Comparison of ENCODE assay signal across 26 mouse cellular contexts in the genomic region with DNA sequence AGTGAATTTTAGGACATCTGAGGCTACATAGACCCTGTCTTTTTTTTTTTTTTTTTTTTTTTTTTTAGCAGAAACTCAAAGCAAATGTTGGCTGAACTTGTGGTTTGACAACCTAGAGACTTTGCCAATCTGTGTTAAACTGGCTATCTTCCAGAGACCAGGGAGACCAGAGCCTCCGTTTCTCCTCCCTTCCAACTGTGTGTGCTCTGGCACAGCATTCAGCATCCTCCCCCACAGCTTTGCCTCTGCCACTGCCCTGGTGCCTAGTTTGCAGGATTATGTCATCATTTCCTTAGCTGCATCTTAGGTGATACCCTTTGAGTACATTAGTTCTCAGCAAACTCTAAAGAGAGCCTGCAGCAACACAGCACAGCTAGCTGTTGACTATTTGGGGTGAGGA. TPM values are rescaled to one million over a fixed set of nuclear protein-coding genes. Genes with fewer than 3 reads are reported as not detected.
DNase-seq lines count a peak whose midpoint lies in the region; ATAC-seq and TF ChIP-seq lines count a peak whose summit lies in the region.
"Had no signal": no experiment of that assay in that cellular context is flagged by ENCODE, and none has a peak within 500 bp of the region (broad histone marks: within the 10 kb centered on the region; RNA-seq: fewer than 3 reads in every experiment).

No protein-coding gene starts in this region.

- DNase-seq in cerebellum, postnatal 25 days, result peak; percentile 11 to 16
- no peak for DNase-seq in cerebellum, adult 8-10 months
- peak; percentile 91 for DNase-seq in liver, adult 2 months (ENCODE audit: extremely low read depth, low read depth, low spot score)
- DNase-seq in MN1 (ENCODE audit: low spot score), result peak; percentile 55
- DNase-seq in right cerebral cortex, postnatal 36 days (ENCODE audit: low spot score in 2 of 2), result no peak
- DNase-seq: adrenal gland, postnatal 25 days; gastrocnemius, postnatal 25 days; heart, adult 2 months; kidney, adult 8-10 months; right cerebral cortex, adult 18-20 months had no signal

- TF ChIP-seq POLR2A in liver, adult 2 months (IDR thresholded peaks at IDR 0.05; ENCODE audit: extremely low read depth, insufficient read depth, low read length), result no peak

- H3K4me3 ChIP-seq in liver, adult 2 months (ENCODE audit: insufficient read depth, low read depth, low read length), result no peak overlapping the region
- H3K4me3 ChIP-seq in liver, embryonic 12.5 days, result no peak overlapping the region
- no peak overlapping the region for H3K4me3 ChIP-seq in intestine, postnatal 0 days (ENCODE audit: low read depth, low read length)
- H3K4me3 ChIP-seq: embryonic facial prominence, embryonic 15.5 days; forebrain, embryonic 10.5 days; heart, adult 2 months; heart, embryonic 15.5 days; midbrain, embryonic 12.5 days; neural tube, embryonic 13.5 days had no signal

- H3K9ac ChIP-seq in liver, adult 2 months (ENCODE audit: low read depth, low read length), result no peak overlapping the region
- H3K9ac ChIP-seq in liver, embryonic 12.5 days, result no peak overlapping the region
- H3K9ac ChIP-seq in intestine, postnatal 0 days (ENCODE audit: low read depth, low read length), result no peak overlapping the region
- H3K9ac ChIP-seq: embryonic facial prominence, embryonic 15.5 days; heart, embryonic 15.5 days; liver, embryonic 14.5 days; midbrain, embryonic 12.5 days; neural tube, embryonic 13.5 days had no signal

- no peak overlapping the region for H3K27ac ChIP-seq in liver, adult 2 months (replicated peaks; ENCODE audit: insufficient read depth, low read depth, low read length)
- H3K27ac ChIP-seq in liver, embryonic 12.5 days, result no peak overlapping the region
- H3K27ac ChIP-seq in intestine, postnatal 0 days (ENCODE audit: low read depth, low read length), result no peak overlapping the region
- H3K27ac ChIP-seq: embryonic facial prominence, embryonic 15.5 days; forebrain, embryonic 10.5 days; heart, adult 2 months; heart, embryonic 15.5 days; liver, embryonic 14.5 days; midbrain, embryonic 12.5 days; neural tube, embryonic 13.5 days had no signal

- H3K4me1 ChIP-seq in liver, adult 2 months (ENCODE audit: control insufficient read depth, insufficient read depth, low read length), result peaks cover 21% of the 10 kb centered on the region
- peaks cover 33% of the 10 kb centered on the region for H3K4me1 ChIP-seq in liver, embryonic 12.5 days
- peaks cover 13% of the 10 kb centered on the region; the same call in 1 of the 2 replicates for H3K4me1 ChIP-seq in intestine, postnatal 0 days (replicated peaks; ENCODE audit: control insufficient read depth, insufficient read depth, low read length)

- no peaks in the 10 kb centered on the region for H3K9me3 ChIP-seq in liver, embryonic 12.5 days (replicated peaks)
- no peaks in the 10 kb centered on the region for H3K9me3 ChIP-seq in intestine, postnatal 0 days (ENCODE audit: control insufficient read depth)
- H3K9me3 ChIP-seq: embryonic facial prominence, embryonic 15.5 days; forebrain, embryonic 10.5 days; heart, embryonic 15.5 days; midbrain, embryonic 12.5 days; neural tube, embryonic 13.5 days had no signal

- no peaks in the 10 kb centered on the region for H3K27me3 ChIP-seq in liver, adult 2 months (ENCODE audit: control insufficient read depth, insufficient read depth, low read length)
- no peaks in the 10 kb centered on the region for H3K27me3 ChIP-seq in liver, embryonic 12.5 days (replicated peaks)
- H3K27me3 ChIP-seq in intestine, postnatal 0 days (replicated peaks; ENCODE audit: control insufficient read depth, insufficient read depth, low read length), result no peaks in the 10 kb centered on the region
- H3K27me3 ChIP-seq: embryonic facial prominence, embryonic 15.5 days; heart, embryonic 15.5 days; midbrain, embryonic 12.5 days; neural tube, embryonic 13.5 days had no signal

- WGBS in liver, adult 2 months, result 4% methylated on average over 1 of the region's 1 CpGs
- WGBS in liver, embryonic 12.5 days (ENCODE audit: insufficient replicate concordance), result 61% methylated on average over 1 of the region's 1 CpGs
- 63% methylated on average over 1 of the region's 1 CpGs for WGBS in intestine, postnatal 0 days

- H3K79me2 ChIP-seq in liver, adult 2 months (ENCODE audit: control insufficient read depth, insufficient read depth, low read length), result peaks cover 12% of the 10 kb centered on the region; the same call in 1 of the 2 replicates

- TF ChIP-seq CTCF in liver, adult 2 months (IDR thresholded peaks at IDR 0.05; ENCODE audit: low read depth, low read length), result no peak
- TF ChIP-seq CTCF in intestine, postnatal 0 days (IDR thresholded peaks at IDR 0.05; ENCODE audit: low read depth), result no peak

- no peak overlapping the region for H3K4me2 ChIP-seq in liver, embryonic 12.5 days
- H3K4me2 ChIP-seq in intestine, postnatal 0 days (replicated peaks; ENCODE audit: low read depth), result no peak overlapping the region
- H3K4me2 ChIP-seq: heart, embryonic 15.5 days; midbrain, embryonic 12.5 days; neural tube, embryonic 13.5 days had no signal

- H3K36me3 ChIP-seq in liver, adult 2 months (ENCODE audit: control insufficient read depth, insufficient read depth, low read length), result peaks cover 38% of the 10 kb centered on the region
- H3K36me3 ChIP-seq in liver, embryonic 12.5 days, result peaks cover 45% of the 10 kb centered on the region
- peaks cover 42% of the 10 kb centered on the region for H3K36me3 ChIP-seq in intestine, postnatal 0 days (ENCODE audit: control insufficient read depth, insufficient read depth)

- no peak for ATAC-seq in liver, embryonic 12.5 days
- ATAC-seq in intestine, postnatal 0 days, result no peak

RNA-seq across cellular contexts. Expression of a gene that starts 3.2 kb away (rescaled TPM):
- 79.7 and 82.6 TPM in 2 replicates for total RNA-seq in liver, adult 2 months (2014; rRNA removed)
- 31.6 and 33.4 TPM in 2 replicates for polyA plus RNA-seq in liver, adult 2 months (2012; rRNA removed)
- 124 and 125 TPM in 2 replicates for polyA plus RNA-seq in liver, embryonic 12.5 days (2016; fragmentation: Nextera tagmentation; extraction: Ambion mirVana)
- 345 and 364 TPM in 2 replicates for polyA plus RNA-seq in intestine, postnatal 0 days (2015; fragmentation: Nextera tagmentation; extraction: Ambion mirVana)

RNA-seq across cellular contexts. Expression of a gene that starts 10.8 kb away (rescaled TPM):
- 2.9 and 4.4 TPM in 2 replicates for total RNA-seq in liver, adult 2 months (2014; rRNA removed)
- 4.0 and 4.7 TPM in 2 replicates for polyA plus RNA-seq in liver, adult 2 months (2012; rRNA removed)
- polyA plus RNA-seq in liver, embryonic 12.5 days (2016; fragmentation: Nextera tagmentation; extraction: Ambion mirVana), result 7.5 and 7.8 TPM in 2 replicates
- polyA plus RNA-seq in intestine, postnatal 0 days (2015; fragmentation: Nextera tagmentation; extraction: Ambion mirVana), result 15.5 and 18.7 TPM in 2 replicates

RNA-seq across cellular contexts. Expression of a gene that starts 52.0 kb away (rescaled TPM):
- total RNA-seq in liver, adult 2 months (2014; rRNA removed), result 0.20 and 0.37 TPM in 2 replicates
- polyA plus RNA-seq in liver, adult 2 months (2012; rRNA removed), result 0.87 and 0.89 TPM in 2 replicates
- 1.1 and 1.4 TPM in 2 replicates for polyA plus RNA-seq in liver, embryonic 12.5 days (2016; fragmentation: Nextera tagmentation; extraction: Ambion mirVana)
- 1.3 and 1.8 TPM in 2 replicates for polyA plus RNA-seq in intestine, postnatal 0 days (2015; fragmentation: Nextera tagmentation; extraction: Ambion mirVana)

RNA-seq across cellular contexts. Expression of a gene that starts 57.3 kb away (rescaled TPM):
- not detected in 2 replicates for total RNA-seq in liver, adult 2 months (2014; rRNA removed)
- polyA plus RNA-seq in liver, adult 2 months (2012; rRNA removed), result not detected in 2 replicates
- not detected in 2 replicates for polyA plus RNA-seq in liver, embryonic 12.5 days (2016; fragmentation: Nextera tagmentation; extraction: Ambion mirVana)
- polyA plus RNA-seq in intestine, postnatal 0 days (2015; fragmentation: Nextera tagmentation; extraction: Ambion mirVana), result not detected in 2 replicates
- total RNA-seq: adrenal gland, postnatal 25 days; gastrocnemius, postnatal 25 days; heart, adult 2 months; hematopoietic stem cell, adult 5-6 weeks; layer of hippocampus, postnatal 14 days; megakaryocyte progenitor cell, adult 5-6 weeks; monocyte, adult 5-6 weeks had no signal
- polyA plus RNA-seq: embryonic facial prominence, embryonic 15.5 days; forebrain, embryonic 10.5 days; frontal cortex, adult 2 months; heart, adult 2 months; heart, embryonic 15.5 days; limb, embryonic 11.5 days; liver, embryonic 14.5 days; lung, embryonic 16.5 days; midbrain, embryonic 12.5 days; neural tube, embryonic 13.5 days; small intestine, adult 2 months had no signal

Comparison
In these comparisons a context has a peak if more than half of its experiments do, and no peak if none do; other contexts are left out.
1. DNase-seq: peak in cerebellum, postnatal 25 days (2 of 2), liver, adult 2 months (single experiment) and MN1 (single experiment); none in cerebellum, adult 8-10 months (single experiment) and right cerebral cortex, postnatal 36 days (0 of 2).